Mouse (Mus musculus) kidney, postnatal 0 days (tissue): ENCODE data around the gene Gramd4. TPM values are rescaled to one million over a fixed set of nuclear protein-coding genes. Genes with fewer than 3 reads are reported as not detected.
"Not testable (repeated sequence)": the region's sequence is repeated elsewhere in the genome, so short reads cannot be mapped to it uniquely, and the experiment has no call there.

Experiments
- ATAC-seq: fragments of 200-750 bp; cut with Nextera tagmentation; replicated peaks from 2 replicates; pipeline ENCODE4 v1.8.0; 2017; ENCODE audit warnings: low read depth, moderate number of reproducible peaks, moderate TSS enrichment, moderate library complexity; ENCODE audit not compliant: low FRiP score
- DNase-seq: peaks from one replicate; pipeline ENCODE4 v3.0.0-alpha.2; 2016; ENCODE audit warnings: low spot score
- H3K27ac ChIP-seq: fragments of 300-500 bp; sonication (generic); 2 replicates; pipeline ENCODE4 v1.5.1; 2014; ENCODE audit warnings: mild to moderate bottlenecking
- H3K27me3 ChIP-seq: fragments of 300-500 bp; sonication (generic); 2 replicates; pipeline ENCODE4 v1.6.1; 2014; ENCODE audit warnings: low read length, mixed read lengths; ENCODE audit not compliant: insufficient read depth
- H3K36me3 ChIP-seq: fragments of 300-500 bp; sonication (generic); 2 replicates; pipeline ENCODE4 v1.6.1; 2014; ENCODE audit warnings: low read length, mixed read lengths; ENCODE audit not compliant: insufficient read depth
- H3K4me1 ChIP-seq: fragments of 300-500 bp; sonication (generic); replicated peaks from 2 replicates; pipeline ENCODE4 v1.6.1; 2014; ENCODE audit warnings: antibody characterized with exemption, low read length, mixed read lengths; ENCODE audit not compliant: insufficient read depth
- H3K4me2 ChIP-seq: fragments of 300-500 bp; sonication (generic); 2 replicates; pipeline ENCODE4 v1.6.1; 2014; ENCODE audit warnings: mild to moderate bottlenecking, low read length, moderate library complexity, mixed read lengths
- H3K4me3 ChIP-seq: fragments of 300-500 bp; sonication (generic); replicated peaks from 2 replicates; pipeline ENCODE4 v1.5.1; 2014; ENCODE audit warnings: low read depth, low read length
- H3K9ac ChIP-seq: fragments of 300-500 bp; sonication (generic); 2 replicates; pipeline ENCODE4 v1.6.1; 2014; ENCODE audit warnings: low read depth, low read length
- H3K9me3 ChIP-seq: fragments of 300-500 bp; sonication (generic); replicated peaks from 2 replicates; pipeline ENCODE4 v1.6.1; 2016; ENCODE audit warnings: low read length, inconsistent platforms, mixed read lengths
- CTCF ChIP-seq: IDR thresholded peaks from 2 replicates; pipeline ENCODE4 v1.5.1; 2016; ENCODE audit warnings: antibody characterized with exemption, low read depth, mild to moderate bottlenecking, moderate library complexity
- WGBS: fragments of 180-500 bp; shearing (Covaris S2); extraction: QIAGEN DNeasy Blood & Tissue Kit; methylation state at CpG from one replicate; pipeline ENCODE4 v1.1.7; 2014; 5-methylcytosine and 5-hydroxymethylcytosine counted together
- polyA plus RNA-seq: library from polyadenylated mRNA; unstranded; fragments of >200 nt; fragmentation: Nextera tagmentation; extraction: Ambion mirVana; gene quantifications from 2 replicates; pipeline ENCODE4 v1.2.1, GENCODE M21; 2015

Gramd4 gene
- polyA plus RNA-seq, 1 experiment from 2014 or later: 13.3 TPM

GRCm38 (mm10) chr15:86053890-86054536 is 3.5 kb upstream of the Gramd4 start:
- ATAC-seq: no peak
- no peaks in the 10 kb centered on the region for H3K9me3 ChIP-seq
- WGBS: 37% methylated on average over 2 of the region's 2 CpGs

GRCm38 (mm10) chr15:86054861-86055260 is 2.6 kb upstream of the Gramd4 start:
- not testable (repeated sequence) for H3K4me2 ChIP-seq, H3K9me3 ChIP-seq, H3K27ac ChIP-seq, H3K36me3 ChIP-seq, H3K9ac ChIP-seq, DNase-seq, H3K27me3 ChIP-seq, ATAC-seq, H3K4me3 ChIP-seq
- 50% methylated on average over 3 of the region's 3 CpGs for WGBS
- peaks cover 24% of the 10 kb centered on the region for H3K4me1 ChIP-seq

More at GRCm38 (mm10) chr15:86053890-86054536, 3.5 kb upstream of the Gramd4 start:
- Histone ChIP-seq H3K4me3 (no peak overlapping the region), H3K4me2 (no peak overlapping the region), H3K36me3 (no peaks in the 10 kb centered on the region), H3K27me3 (no peaks in the 10 kb centered on the region), H3K9ac (no peak overlapping the region), H3K4me1 (peaks cover 16% of the 10 kb centered on the region), H3K27ac (no peak overlapping the region)
- TF ChIP-seq CTCF: peak; percentile 97
- DNase-seq: peak; percentile 84

GRCm38 (mm10) chr15:86056221-86056760 is 1.2 kb upstream of the Gramd4 start:
- no peak for TF ChIP-seq CTCF

DNA sequence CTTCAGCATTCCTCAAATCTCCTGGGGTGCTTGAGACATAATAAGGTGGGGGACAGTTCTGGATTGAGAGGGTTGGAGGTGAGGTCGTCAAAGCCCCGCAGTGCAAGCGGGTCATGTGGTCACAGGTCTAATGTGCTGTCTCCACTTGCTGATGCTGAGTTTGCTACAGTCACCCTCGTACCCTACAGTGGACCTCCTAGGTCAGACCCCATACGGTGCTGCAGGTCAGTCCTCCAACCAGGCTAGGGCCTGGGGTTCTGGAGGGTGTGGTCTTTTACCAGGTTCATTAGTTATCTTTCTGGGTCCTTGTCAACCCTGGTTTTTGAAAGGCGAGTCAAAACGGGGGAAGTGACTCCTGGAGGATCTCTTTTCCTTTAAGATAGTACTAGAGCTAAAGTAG is 413 bp downstream of the Gramd4 start:
- ATAC-seq (no peak), DNase-seq (no peak)
- no peak for TF ChIP-seq CTCF
- H3K36me3 ChIP-seq: no peaks in the 10 kb centered on the region
- H3K4me3 ChIP-seq: peak overlapping the region; percentile 86
- WGBS: 16% methylated on average over 7 of the region's 7 CpGs
- H3K4me1 ChIP-seq: peaks cover 43% of the 10 kb centered on the region
- peak overlapping the region; percentile 70; the same call in 1 of the 2 replicates for H3K27ac ChIP-seq
- H3K27me3 ChIP-seq: no peaks in the 10 kb centered on the region
- H3K9me3 ChIP-seq: no peaks in the 10 kb centered on the region
- peak overlapping the region; percentile 96 for H3K4me2 ChIP-seq
- peak overlapping the region; percentile 90 for H3K9ac ChIP-seq

More at GRCm38 (mm10) chr15:86056221-86056760, 1.2 kb upstream of the Gramd4 start:
- no peaks in the 10 kb centered on the region for H3K9me3 ChIP-seq
- H3K4me2 ChIP-seq: no peak overlapping the region
- H3K4me3 ChIP-seq: no peak overlapping the region
- no peak overlapping the region for H3K27ac ChIP-seq
- no peak for DNase-seq
- no peak for ATAC-seq
- no peak overlapping the region for H3K9ac ChIP-seq
- H3K36me3 ChIP-seq: no peaks in the 10 kb centered on the region
- H3K4me1 ChIP-seq: peaks cover 38% of the 10 kb centered on the region
- no peaks in the 10 kb centered on the region for H3K27me3 ChIP-seq
- 84% methylated on average over 5 of the region's 5 CpGs for whole genome bisulfite sequencing

- peak; percentile 60 for ATAC-seq
Measured at GRCm38 (mm10) chr15:86058394-86058915, 960 bp downstream of the Gramd4 start.

DNA sequence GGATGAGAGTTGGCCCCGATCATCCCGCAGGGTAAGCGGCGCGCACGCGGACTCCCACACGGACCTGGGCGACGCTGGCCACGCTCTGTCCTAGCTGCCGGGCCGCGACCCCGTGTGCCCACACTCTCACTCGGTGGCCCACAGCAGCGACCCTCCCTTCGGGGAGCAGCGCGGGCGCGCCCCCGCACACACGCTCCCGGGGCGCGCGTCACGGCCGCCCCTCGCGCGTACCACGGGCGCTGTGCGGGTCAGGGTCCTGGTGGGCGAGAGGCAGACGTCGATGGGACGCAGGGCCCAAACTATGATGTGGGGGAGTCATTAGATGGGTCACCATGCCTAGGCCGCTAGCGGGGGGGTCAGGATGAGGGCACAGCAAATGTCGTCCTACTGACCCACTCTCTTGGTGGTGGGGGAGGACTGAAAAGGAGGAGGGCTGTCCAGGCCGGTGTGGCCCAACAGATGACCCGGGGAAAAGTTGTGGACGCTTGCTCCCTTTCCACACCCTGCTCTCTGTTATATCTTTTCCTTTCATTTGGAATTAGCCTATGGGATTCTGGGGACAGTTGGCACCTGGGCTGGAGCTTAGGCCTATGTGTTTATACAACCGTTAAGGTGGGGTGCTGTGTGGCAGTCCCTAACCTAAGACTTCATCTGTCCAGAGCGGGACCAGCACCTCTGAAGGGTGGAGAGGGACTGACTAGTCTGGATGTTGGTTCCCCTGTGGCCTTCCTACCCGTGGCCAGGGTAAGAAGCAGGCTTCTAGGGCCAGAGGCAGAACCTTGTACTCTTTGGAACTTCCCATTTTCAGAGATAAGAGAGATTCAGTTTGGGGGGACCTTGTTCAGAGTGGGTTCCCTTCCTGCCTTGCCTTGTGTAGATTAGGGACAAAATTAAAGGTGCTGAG is 1.7 kb downstream of the Gramd4 start:
- H3K36me3 ChIP-seq: no peaks in the 10 kb centered on the region

More at GRCm38 (mm10) chr15:86058394-86058915, 960 bp downstream of the Gramd4 start:
- H3K27me3 ChIP-seq: no peaks in the 10 kb centered on the region
- peak overlapping the region; percentile 90 for H3K9ac ChIP-seq
- H3K4me2 ChIP-seq: peak overlapping the region; percentile 96
- peak overlapping the region; percentile 70 for H3K27ac ChIP-seq
- peaks cover 44% of the 10 kb centered on the region for H3K4me1 ChIP-seq
- no peaks in the 10 kb centered on the region for H3K9me3 ChIP-seq
- whole genome bisulfite sequencing: under 1% methylated on average over 48 of the region's 70 CpGs
- TF ChIP-seq CTCF: no peak
- H3K4me3 ChIP-seq: peak overlapping the region; percentile 86
- no peaks in the 10 kb centered on the region for H3K36me3 ChIP-seq
- peak; percentile 83 for DNase-seq

More for the DNA sequence above, 1.7 kb downstream of the Gramd4 start:
- 1% methylated on average over 46 of the region's 49 CpGs for WGBS
- peaks cover 46% of the 10 kb centered on the region for H3K4me1 ChIP-seq
- H3K9ac ChIP-seq: peak overlapping the region; percentile 90
- no peak for TF ChIP-seq CTCF
- H3K27me3 ChIP-seq: no peaks in the 10 kb centered on the region
- DNase-seq (no peak), ATAC-seq (peak; percentile 61)
- peak overlapping the region; percentile 70 for H3K27ac ChIP-seq
- peak overlapping the region; percentile 86 for H3K4me3 ChIP-seq
- peak overlapping the region; percentile 96 for H3K4me2 ChIP-seq
- H3K9me3 ChIP-seq: no peaks in the 10 kb centered on the region
